Mouse (Mus musculus) lung, postnatal 4 days (tissue): ENCODE results near the gene Polr2a.

Experiments used
- DNase-seq, 2 experiments: peaks; one replicate each; pipeline ENCODE4 v3.0.0; 2021

Polr2a gene

GRCm38 (mm10) chr11:69758478-69758970 is at the start of gene Polr2a:
Polr2a (minus strand) TSS chr11:69758637.
- DNase-seq: peak; percentile 98

GRCm38 (mm10) chr11:69807641-69808040 is 49.2 kb upstream of the Polr2a start:
- no peak for DNase-seq

DNA sequence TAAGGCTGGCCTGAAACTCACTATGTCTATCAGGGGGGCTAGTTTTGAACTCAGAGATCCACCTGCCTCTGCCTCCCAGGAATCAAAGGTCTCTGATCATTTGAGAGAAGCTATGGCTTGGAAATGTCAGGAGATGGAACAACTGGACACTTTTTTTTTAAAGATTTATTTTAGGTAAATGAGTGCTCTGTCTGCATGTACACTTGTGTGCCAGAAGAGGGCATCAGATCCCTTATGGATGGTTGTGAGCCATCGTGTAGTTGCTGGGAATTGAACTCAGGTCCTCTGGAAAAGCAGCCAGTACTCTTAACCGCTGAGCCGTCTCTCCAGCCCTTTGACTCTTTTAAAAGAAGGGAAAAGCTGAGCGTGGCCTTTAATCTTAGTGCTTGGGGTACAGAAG is 47.9 kb upstream of the Polr2a start:
- DNase-seq: no peak

DNA sequence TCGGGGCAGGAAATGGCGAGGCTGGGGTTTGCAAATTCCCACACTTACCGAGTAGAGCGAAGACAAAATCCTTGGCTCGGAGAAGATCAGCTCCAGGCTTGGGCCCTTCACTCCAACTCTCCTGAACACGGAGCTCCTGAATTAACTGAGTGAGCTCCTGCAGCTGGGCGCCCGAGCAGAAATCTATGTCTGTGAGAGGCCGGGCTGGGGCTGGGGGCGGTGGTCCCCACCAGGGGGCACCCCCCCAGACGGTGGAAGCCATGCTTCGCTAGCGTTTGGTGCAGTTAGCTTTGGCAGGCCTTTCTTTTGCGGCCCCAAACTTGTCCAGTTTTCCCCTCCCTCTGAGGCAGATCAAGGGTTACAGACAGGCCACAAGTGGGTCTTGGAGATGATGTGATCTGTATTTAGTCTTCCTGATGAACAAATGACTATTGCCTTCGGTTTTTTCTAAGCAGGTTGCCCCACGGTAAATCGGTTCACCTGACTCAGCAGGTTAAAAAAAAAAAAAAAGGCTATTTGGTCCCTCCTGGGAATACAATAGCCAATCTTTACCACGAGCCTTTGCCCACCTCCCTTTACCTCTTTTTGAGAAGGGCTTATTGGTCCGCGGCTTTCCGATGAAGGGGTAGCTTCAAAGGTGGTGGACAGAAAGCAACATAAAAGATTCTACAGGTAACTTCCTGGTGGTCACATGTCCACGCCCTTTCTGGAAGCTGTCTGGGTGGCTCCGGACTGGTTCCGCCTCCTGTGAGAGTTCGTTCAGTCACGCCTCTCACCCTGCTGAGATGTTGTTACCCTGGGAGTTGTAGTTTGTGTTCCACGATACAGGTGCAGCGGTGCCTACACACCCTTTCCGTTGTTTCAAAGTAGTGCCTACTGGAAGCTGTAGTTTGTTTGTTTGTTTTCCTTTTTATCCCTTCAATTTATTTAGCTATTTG is 46.8 kb upstream of the Polr2a start, which contains the start of gene Tmem102:
Gene Tmem102, minus strand, starts transcription at position 653 of the 938 bp plus-strand sequence.
- DNase-seq: peak; percentile 59 to 75

GRCm38 (mm10) chr11:69804652-69804940 is 46.2 kb upstream of the Polr2a start:
- DNase-seq: peak in 1 of 2 experiments; percentile 25

GRCm38 (mm10) chr11:69803786-69804651 is 45.6 kb upstream of the Polr2a start:
- DNase-seq: peak; percentile 84 to 88

DNA sequence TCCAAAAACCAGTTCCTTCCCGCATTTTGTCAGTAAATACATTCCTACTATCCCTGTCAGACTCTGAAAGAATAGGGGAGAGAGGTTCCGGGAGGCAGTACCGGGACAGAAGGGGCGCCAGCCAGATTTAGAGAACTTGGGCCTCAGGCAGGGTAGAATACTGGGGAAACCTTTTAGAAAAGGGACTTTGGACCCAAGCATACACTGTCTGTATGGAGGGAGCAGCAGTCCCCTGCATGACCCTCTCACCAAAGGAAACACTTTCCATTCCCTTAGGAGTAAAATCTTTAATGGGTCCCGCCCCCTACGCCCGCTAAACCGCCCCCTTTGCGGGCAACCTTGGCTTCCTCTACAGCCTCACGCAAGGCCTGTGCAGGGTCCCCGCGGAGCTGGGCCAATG is 44.9 kb upstream of the Polr2a start:
- no peak for DNase-seq

DNA sequence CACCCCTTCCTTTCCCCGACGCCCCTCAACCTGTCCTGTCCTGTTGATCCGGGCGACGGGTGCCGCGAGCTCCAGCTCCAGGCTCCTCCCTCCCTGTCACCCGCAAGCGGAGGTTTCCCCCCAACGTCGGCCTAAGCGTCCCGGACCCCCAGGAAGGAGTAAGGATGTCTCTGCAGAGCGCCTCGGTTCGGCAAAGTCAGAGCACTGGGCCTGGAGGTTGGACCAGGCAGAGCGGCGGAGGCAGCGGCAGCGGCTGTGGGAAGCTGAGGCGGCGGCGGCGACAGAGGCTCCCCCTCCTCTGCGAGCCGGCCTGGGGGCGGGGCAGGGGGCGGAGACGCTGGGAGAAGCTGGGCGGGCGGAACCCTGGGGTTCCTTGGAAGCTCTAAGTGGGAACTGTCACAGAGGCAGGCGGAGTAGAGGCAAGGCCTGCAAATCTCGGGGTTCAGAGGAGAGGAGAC is 44.2 kb upstream of the Polr2a start:
- DNase-seq: peak; percentile 90 to 92

DNA sequence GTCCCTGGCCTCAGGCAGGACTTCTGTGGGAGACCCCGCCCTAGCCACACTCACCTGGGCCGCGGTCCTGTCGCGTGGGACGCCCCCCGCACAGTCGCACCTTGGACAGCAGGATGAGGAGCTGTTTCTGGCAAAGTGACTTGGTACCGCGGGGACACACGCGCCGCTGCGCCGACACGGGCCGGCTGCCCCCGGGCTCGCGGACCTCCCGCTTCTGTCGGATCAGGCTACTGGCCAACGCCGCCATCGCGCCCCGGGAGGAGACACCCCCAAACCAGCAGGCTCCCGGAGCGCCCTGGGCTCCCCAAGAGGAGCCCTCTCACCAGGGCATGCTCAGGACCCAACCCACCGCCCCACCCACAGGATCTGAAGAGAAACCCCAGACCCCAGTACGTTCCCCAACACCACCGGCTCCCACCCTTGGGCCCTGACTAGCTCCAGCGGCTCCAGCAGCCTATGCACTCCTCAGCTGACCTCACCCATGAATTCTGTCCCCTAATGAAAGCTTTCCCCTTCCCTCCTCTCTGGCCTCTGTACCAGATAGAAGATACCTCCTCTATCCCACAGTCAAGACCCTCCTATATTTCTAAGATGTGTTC is 43.0 kb upstream of the Polr2a start, which contains the start of gene Fgf11:
Gene Fgf11, minus strand, starts transcription at position 479 of the 599 bp plus-strand sequence.
- peak; percentile 23 to 37 for DNase-seq

DNA sequence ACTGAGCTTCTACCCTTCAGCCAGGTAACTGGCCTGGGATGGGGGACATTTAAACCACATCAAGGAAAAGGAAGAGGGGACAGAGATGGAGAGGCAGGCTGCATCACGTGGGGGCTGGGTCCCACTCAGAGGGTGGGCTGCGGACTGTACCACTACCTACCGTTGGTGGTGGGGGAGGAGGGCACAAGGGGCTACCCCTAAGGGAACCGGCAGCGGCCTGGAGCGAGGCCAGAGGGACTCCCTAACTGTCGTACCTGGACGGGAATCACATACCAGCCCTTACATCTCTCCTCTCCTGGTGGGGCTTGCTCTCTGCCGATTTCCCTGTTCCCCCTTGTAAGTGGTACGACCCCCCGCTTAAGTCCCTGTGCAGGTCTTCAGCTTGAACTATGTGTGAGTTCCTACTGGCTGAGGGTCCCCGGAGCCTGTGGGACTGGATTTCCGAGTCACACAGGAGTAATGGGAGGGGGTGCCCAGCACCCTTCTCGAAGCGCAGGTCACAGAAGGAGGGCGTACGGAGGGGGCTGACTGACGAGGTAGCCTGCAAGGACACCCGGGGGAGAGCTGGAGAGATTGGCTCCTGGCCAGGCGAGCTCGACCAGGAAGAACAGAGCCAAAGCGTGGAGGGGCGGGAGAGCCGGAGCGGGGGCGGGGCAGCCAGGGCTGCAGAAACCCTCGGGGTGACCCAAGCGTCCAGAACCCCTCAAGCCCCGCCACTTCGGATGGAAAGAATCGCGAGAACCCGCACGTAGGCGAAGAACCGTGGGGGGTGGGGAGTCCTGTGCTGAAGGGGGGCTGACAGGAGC is 42.2 kb upstream of the Polr2a start:
- peak; percentile 73 to 76 for DNase-seq

GRCm38 (mm10) chr11:69800138-69800391 is 41.6 kb upstream of the Polr2a start:
- peak in 1 of 2 experiments; percentile 56 for DNase-seq

DNA sequence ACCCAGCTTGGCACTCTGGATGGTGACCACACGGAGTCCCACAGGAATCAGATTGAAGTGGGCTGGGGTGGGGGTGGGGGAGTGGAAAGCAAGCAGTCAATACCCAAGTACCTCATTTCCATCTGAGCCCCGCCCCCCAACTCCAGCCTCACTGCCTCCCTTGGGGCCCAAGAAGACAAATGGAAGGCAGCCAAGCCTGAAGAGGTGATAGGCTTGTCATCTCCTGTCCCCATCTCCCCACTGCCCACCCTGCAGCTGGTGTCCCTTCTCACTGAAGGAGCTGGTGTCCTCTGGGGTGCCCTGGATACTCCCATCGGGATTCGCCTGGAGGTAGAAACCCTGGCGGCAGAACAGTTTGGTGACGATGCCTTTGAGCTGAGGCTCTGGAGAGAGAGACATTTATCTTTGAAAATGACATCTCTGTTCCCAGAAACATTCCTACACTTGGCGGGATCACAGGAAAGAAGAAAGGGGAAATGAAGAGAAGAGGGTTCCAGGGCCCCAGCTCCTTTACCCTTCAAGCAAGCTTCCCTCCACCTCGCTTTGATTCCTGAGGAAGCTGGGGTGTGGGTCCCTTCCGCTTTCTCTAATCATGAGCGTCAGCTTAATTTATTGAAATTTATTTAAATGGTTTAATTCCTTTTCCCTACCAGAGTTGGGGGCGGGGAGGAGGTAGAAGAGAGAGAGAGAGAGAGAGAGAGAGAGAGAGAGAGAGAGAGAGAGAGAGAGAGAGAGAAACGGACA is 41.1 kb upstream of the Polr2a start:
- no peak for DNase-seq

DNA sequence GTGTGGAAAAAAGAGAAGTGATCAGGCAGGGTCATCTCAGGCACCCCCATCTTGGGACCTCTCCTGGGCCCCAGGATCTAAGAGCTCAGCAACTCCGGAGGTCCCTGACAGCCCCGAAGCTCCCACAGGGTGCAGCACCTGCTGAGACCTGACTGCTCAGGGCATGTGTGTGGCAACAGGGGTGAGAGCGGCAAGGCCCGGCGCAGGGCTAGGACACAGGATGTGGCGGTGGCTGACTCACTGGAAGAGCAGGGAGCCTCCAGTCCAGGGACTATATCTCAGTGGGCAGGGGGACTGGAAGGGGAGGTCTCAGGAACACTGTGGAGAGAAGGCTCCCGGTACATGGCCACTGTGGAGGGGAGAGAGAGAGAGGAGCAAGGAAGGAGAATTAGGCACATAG is 39.5 kb upstream of the Polr2a start:
- no peak for DNase-seq

GRCm38 (mm10) chr11:69795983-69796435 is 37.6 kb upstream of the Polr2a start:
- DNase-seq: no peak

DNA sequence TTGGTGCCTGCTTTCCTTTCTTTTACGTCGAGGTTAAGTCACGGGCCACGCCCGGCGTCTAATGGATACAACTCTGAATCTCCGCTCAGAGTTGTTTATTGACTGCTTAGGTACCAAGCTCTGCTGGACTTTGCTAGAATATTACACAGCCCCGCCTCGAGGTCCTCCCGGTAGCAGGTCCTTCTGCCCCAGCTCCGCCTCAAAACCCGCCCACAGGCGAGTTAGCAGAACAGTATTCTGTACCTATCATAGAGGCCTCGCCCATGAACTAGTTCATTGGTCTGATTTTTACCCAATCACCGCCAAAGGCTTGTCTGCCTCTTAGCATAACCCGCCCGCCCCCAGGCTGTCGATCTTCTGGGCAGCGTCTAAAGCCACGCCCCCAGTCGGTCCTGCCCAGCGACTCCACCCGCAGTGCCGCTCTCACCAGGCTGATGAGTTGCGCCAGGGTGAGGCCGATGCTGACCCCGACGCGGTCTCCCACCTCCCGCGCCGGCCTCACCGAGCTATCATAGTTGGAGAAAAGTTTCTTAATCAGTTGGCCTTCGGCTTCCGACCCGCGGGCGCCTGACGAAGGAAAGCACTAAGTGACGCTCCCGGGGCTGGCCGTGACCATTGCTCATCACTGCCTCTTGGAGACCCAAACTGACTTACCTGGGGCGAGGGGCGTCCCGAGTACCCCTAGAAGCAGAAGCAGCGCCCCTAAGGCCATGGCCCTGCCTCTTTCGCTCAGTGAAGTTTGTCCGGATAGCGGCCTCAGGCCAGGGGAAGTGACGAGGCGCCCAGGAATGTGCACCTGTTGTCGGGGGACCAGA is 36.9 kb upstream of the Polr2a start, which contains the start of gene Chrnb1:
Gene Chrnb1, minus strand, starts transcription at position 776 of the 815 bp plus-strand sequence.
- DNase-seq: peak; percentile 95 to 97

GRCm38 (mm10) chr11:69793429-69793828 is 35.0 kb upstream of the Polr2a start:
- no peak for DNase-seq

DNA sequence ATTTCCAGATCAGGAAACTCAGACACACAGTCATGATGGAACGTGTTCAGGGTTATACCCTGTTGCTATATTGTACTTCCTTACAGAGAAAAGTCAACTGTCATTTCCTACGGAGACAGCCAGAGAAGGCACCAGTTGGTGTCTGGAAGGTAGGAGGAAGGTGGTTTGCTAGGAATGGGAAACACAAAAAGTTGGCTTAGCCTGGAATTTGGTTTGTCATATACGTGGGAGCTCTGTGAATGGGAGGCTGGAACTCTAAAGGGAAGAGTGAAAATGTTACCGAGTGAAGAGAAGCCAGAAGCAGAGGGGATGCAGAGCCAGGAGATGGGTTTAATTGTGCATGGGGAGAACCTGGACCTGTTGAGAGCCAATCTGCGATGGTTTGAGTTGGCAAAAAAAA is 33.0 kb upstream of the Polr2a start:
- peak in 1 of 2 experiments; percentile 1 for DNase-seq

DNA sequence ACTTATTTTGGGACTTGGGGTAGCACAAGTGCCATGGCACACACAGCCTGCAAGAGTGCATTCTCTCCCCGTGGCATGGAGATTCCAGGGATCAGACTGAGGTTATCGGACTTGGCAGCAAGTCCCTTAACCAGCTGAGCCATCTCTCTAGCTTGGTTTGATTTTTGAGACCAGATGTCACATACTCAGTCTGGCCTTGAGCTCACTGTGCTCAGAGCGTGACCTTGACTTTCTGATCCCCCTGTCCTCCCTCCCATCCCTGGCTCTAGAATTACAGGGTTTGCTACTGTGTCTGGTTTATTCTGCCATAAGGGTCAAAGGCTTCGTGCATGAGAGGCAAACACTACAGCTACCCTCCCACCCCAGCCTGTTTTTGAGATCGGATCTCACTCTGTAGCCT is 31.0 kb upstream of the Polr2a start:
- DNase-seq: no peak

- no peak for DNase-seq
Observed at GRCm38 (mm10) chr11:69787306-69787705, 28.9 kb upstream of the Polr2a start.

- DNase-seq: peak; percentile 65 to 71
Observed at GRCm38 (mm10) chr11:69784793-69785272, 26.4 kb upstream of the Polr2a start.
